Comparison of ENCODE assay signal across 8 mouse cellular contexts in genomic region chr1:190910836-190911235, GRCm38 (mm10). TPM values are rescaled to one million over a fixed set of nuclear protein-coding genes. Genes with fewer than 3 reads are reported as not detected.
DNase-seq lines count a peak whose midpoint lies in the region; ATAC-seq and TF ChIP-seq lines count a peak whose summit lies in the region.

No protein-coding gene starts in this region.

- H3K9ac ChIP-seq in liver, adult 2 months (ENCODE audit: low read depth, low read length): peak overlapping the region; percentile 90; the same call in 1 of the 2 replicates
- peak overlapping the region; percentile 76 for H3K9ac ChIP-seq in hindbrain, embryonic 14.5 days
- H3K9ac ChIP-seq in midbrain, embryonic 16.5 days (ENCODE audit: low read depth, low read length): peak overlapping the region; percentile 91

- peak overlapping the region; percentile 89 for H3K4me3 ChIP-seq in liver, adult 2 months (ENCODE audit: insufficient read depth, low read depth, low read length)
- peak overlapping the region; percentile 94 for H3K4me3 ChIP-seq in embryonic facial prominence, embryonic 10.5 days
- H3K4me3 ChIP-seq in hindbrain, embryonic 14.5 days (replicated peaks; ENCODE audit: low read length): peak overlapping the region; percentile 57
- peak overlapping the region; percentile 83 for H3K4me3 ChIP-seq in midbrain, embryonic 16.5 days (ENCODE audit: low read depth, low read length)

- H3K79me2 ChIP-seq in liver, adult 2 months (ENCODE audit: control insufficient read depth, insufficient read depth, low read length): peaks cover 22% of the 10 kb centered on the region; the same call in 1 of the 2 replicates

- no peak for ATAC-seq in hindbrain, embryonic 14.5 days (ENCODE audit: low FRiP score)
- ATAC-seq in midbrain, embryonic 16.5 days: peak; percentile 8

- no peaks in the 10 kb centered on the region for H3K36me3 ChIP-seq in liver, adult 2 months (ENCODE audit: control insufficient read depth, insufficient read depth, low read length)
- no peaks in the 10 kb centered on the region for H3K36me3 ChIP-seq in embryonic facial prominence, embryonic 10.5 days (replicated peaks)
- H3K36me3 ChIP-seq in hindbrain, embryonic 14.5 days (replicated peaks; ENCODE audit: control insufficient read depth, insufficient read depth): no peaks in the 10 kb centered on the region
- H3K36me3 ChIP-seq in midbrain, embryonic 16.5 days (ENCODE audit: control insufficient read depth, insufficient read depth, low read length): no peaks in the 10 kb centered on the region

- H3K27me3 ChIP-seq in liver, adult 2 months (ENCODE audit: control insufficient read depth, insufficient read depth, low read length): no peaks in the 10 kb centered on the region
- H3K27me3 ChIP-seq in embryonic facial prominence, embryonic 10.5 days (replicated peaks; ENCODE audit: low read depth, poor library complexity, severe bottlenecking): no peaks in the 10 kb centered on the region
- no peaks in the 10 kb centered on the region for H3K27me3 ChIP-seq in hindbrain, embryonic 14.5 days (ENCODE audit: control insufficient read depth, insufficient read depth, low read length)
- no peaks in the 10 kb centered on the region for H3K27me3 ChIP-seq in midbrain, embryonic 16.5 days (ENCODE audit: control insufficient read depth, insufficient read depth, low read depth, low read length)

- no peaks in the 10 kb centered on the region for H3K9me3 ChIP-seq in embryonic facial prominence, embryonic 10.5 days
- no peaks in the 10 kb centered on the region for H3K9me3 ChIP-seq in hindbrain, embryonic 14.5 days (ENCODE audit: control insufficient read depth, low read length)
- H3K9me3 ChIP-seq in midbrain, embryonic 16.5 days (replicated peaks; ENCODE audit: control insufficient read depth, low read length, poor library complexity, severe bottlenecking): no peaks in the 10 kb centered on the region

- H3K4me2 ChIP-seq in hindbrain, embryonic 14.5 days (replicated peaks): peak overlapping the region; percentile 77
- peak overlapping the region; percentile 88 for H3K4me2 ChIP-seq in midbrain, embryonic 16.5 days (ENCODE audit: low read length)

- peaks cover 6% of the 10 kb centered on the region for H3K4me1 ChIP-seq in liver, adult 2 months (ENCODE audit: control insufficient read depth, insufficient read depth, low read length)
- peaks cover 25% of the 10 kb centered on the region for H3K4me1 ChIP-seq in embryonic facial prominence, embryonic 10.5 days
- peaks cover 18% of the 10 kb centered on the region for H3K4me1 ChIP-seq in hindbrain, embryonic 14.5 days (replicated peaks; ENCODE audit: control insufficient read depth, insufficient read depth, low read length)
- H3K4me1 ChIP-seq in midbrain, embryonic 16.5 days (ENCODE audit: control insufficient read depth, insufficient read depth, low read length): peaks cover 23% of the 10 kb centered on the region

- 71% methylated on average over 6 of the region's 6 CpGs for WGBS in liver, adult 2 months
- 78% methylated on average over 6 of the region's 6 CpGs for WGBS in embryonic facial prominence, embryonic 10.5 days
- WGBS in hindbrain, embryonic 14.5 days: 82% methylated on average over 6 of the region's 6 CpGs
- WGBS in midbrain, embryonic 16.5 days: 77% methylated on average over 6 of the region's 6 CpGs

- TF ChIP-seq CTCF in liver, adult 2 months (IDR thresholded peaks at IDR 0.05; ENCODE audit: low read depth, low read length): no peak

- no peak for DNase-seq in liver, adult 2 months (ENCODE audit: extremely low read depth, low read depth, low spot score)
- no peak for DNase-seq in liver
- DNase-seq in embryonic facial prominence, embryonic 10.5 days (ENCODE audit: low spot score): no peak
- DNase-seq in hindbrain, embryonic 14.5 days (ENCODE audit: low spot score): no peak
- no peak for DNase-seq in retina, embryonic 14.5 days (ENCODE audit: low spot score)
- no peak for DNase-seq in kidney, adult 11 months
- DNase-seq in adipocyte (ENCODE audit: low spot score): no peak

- no peak overlapping the region for H3K27ac ChIP-seq in liver, adult 2 months (replicated peaks; ENCODE audit: insufficient read depth, low read depth, low read length)
- H3K27ac ChIP-seq in embryonic facial prominence, embryonic 10.5 days (replicated peaks): peak overlapping the region; percentile 88; the same call in 1 of the 2 replicates
- H3K27ac ChIP-seq in hindbrain, embryonic 14.5 days: no peak overlapping the region
- H3K27ac ChIP-seq in midbrain, embryonic 16.5 days (ENCODE audit: low read length): no peak overlapping the region

- TF ChIP-seq POLR2A in liver, adult 2 months (IDR thresholded peaks at IDR 0.05; ENCODE audit: extremely low read depth, insufficient read depth, low read length): no peak

RNA-seq across cellular contexts. Expression of gene Rps6kc1, which starts 0.7 kb away (rescaled TPM):
- 9.2 and 12.6 TPM in 2 replicates for total RNA-seq in liver, adult 2 months (2014; rRNA removed)
- 5.7 and 8.1 TPM in 2 replicates for polyA plus RNA-seq in liver, adult 2 months (2012; rRNA removed)
- polyA plus RNA-seq in embryonic facial prominence, embryonic 10.5 days (2016; fragmentation: Nextera tagmentation; extraction: Ambion mirVana): 14.6 and 16.9 TPM in 2 replicates
- polyA plus RNA-seq in hindbrain, embryonic 14.5 days (2014; fragmentation: Nextera tagmentation; extraction: Ambion mirVana): 27.7 and 36.4 TPM in 2 replicates
- polyA plus RNA-seq in midbrain, embryonic 16.5 days (2015; fragmentation: Nextera tagmentation; extraction: Ambion mirVana): 32.7 and 34.8 TPM in 2 replicates

RNA-seq across cellular contexts. Expression of gene Angel2, which starts 14.1 kb away (rescaled TPM):
- 20.4 and 20.7 TPM in 2 replicates for total RNA-seq in liver, adult 2 months (2014; rRNA removed)
- polyA plus RNA-seq in liver, adult 2 months (2012; rRNA removed): 11.4 and 11.7 TPM in 2 replicates
- polyA plus RNA-seq in embryonic facial prominence, embryonic 10.5 days (2016; fragmentation: Nextera tagmentation; extraction: Ambion mirVana): 50.4 and 55.3 TPM in 2 replicates
- 48.2 and 52.7 TPM in 2 replicates for polyA plus RNA-seq in hindbrain, embryonic 14.5 days (2014; fragmentation: Nextera tagmentation; extraction: Ambion mirVana)
- 49.0 and 50.4 TPM in 2 replicates for polyA plus RNA-seq in midbrain, embryonic 16.5 days (2015; fragmentation: Nextera tagmentation; extraction: Ambion mirVana)
